Mouse (Mus musculus) kidney, postnatal 0 days (tissue): Measurements from ENCODE around the gene Ckb. TPM values are rescaled to one million over a fixed set of nuclear protein-coding genes. Genes with fewer than 3 reads are reported as not detected.

Experiments
- ATAC-seq: fragments of 200-750 bp; cut with Nextera tagmentation; replicated peaks from 2 replicates; pipeline ENCODE4 v1.8.0; 2017; ENCODE audit warnings: low read depth, moderate number of reproducible peaks, moderate TSS enrichment, moderate library complexity; ENCODE audit not compliant: low FRiP score
- DNase-seq: peaks from one replicate; pipeline ENCODE4 v3.0.0-alpha.2; 2016; ENCODE audit warnings: low spot score
- H3K27ac ChIP-seq: fragments of 300-500 bp; sonication (generic); 2 replicates; pipeline ENCODE4 v1.5.1; 2014; ENCODE audit warnings: mild to moderate bottlenecking
- H3K27me3 ChIP-seq: fragments of 300-500 bp; sonication (generic); 2 replicates; pipeline ENCODE4 v1.6.1; 2014; ENCODE audit warnings: low read length, mixed read lengths; ENCODE audit not compliant: insufficient read depth
- H3K36me3 ChIP-seq: fragments of 300-500 bp; sonication (generic); 2 replicates; pipeline ENCODE4 v1.6.1; 2014; ENCODE audit warnings: low read length, mixed read lengths; ENCODE audit not compliant: insufficient read depth
- H3K4me1 ChIP-seq: fragments of 300-500 bp; sonication (generic); replicated peaks from 2 replicates; pipeline ENCODE4 v1.6.1; 2014; ENCODE audit warnings: antibody characterized with exemption, low read length, mixed read lengths; ENCODE audit not compliant: insufficient read depth
- H3K4me2 ChIP-seq: fragments of 300-500 bp; sonication (generic); 2 replicates; pipeline ENCODE4 v1.6.1; 2014; ENCODE audit warnings: mild to moderate bottlenecking, low read length, moderate library complexity, mixed read lengths
- H3K4me3 ChIP-seq: fragments of 300-500 bp; sonication (generic); replicated peaks from 2 replicates; pipeline ENCODE4 v1.5.1; 2014; ENCODE audit warnings: low read depth, low read length
- H3K9ac ChIP-seq: fragments of 300-500 bp; sonication (generic); 2 replicates; pipeline ENCODE4 v1.6.1; 2014; ENCODE audit warnings: low read depth, low read length
- H3K9me3 ChIP-seq: fragments of 300-500 bp; sonication (generic); replicated peaks from 2 replicates; pipeline ENCODE4 v1.6.1; 2016; ENCODE audit warnings: low read length, inconsistent platforms, mixed read lengths
- CTCF ChIP-seq: IDR thresholded peaks from 2 replicates; pipeline ENCODE4 v1.5.1; 2016; ENCODE audit warnings: antibody characterized with exemption, low read depth, mild to moderate bottlenecking, moderate library complexity
- WGBS: fragments of 180-500 bp; shearing (Covaris S2); extraction: QIAGEN DNeasy Blood & Tissue Kit; methylation state at CpG from one replicate; pipeline ENCODE4 v1.1.7; 2014; 5-methylcytosine and 5-hydroxymethylcytosine counted together
- polyA plus RNA-seq: library from polyadenylated mRNA; unstranded; fragments of >200 nt; fragmentation: Nextera tagmentation; extraction: Ambion mirVana; gene quantifications from 2 replicates; pipeline ENCODE4 v1.2.1, GENCODE M21; 2015

Ckb gene
- polyA plus RNA-seq, 1 experiment from 2014 or later = 135 TPM

- Histone ChIP-seq H3K9me3 (no peaks in the 10 kb centered on the region), H3K36me3 (no peaks in the 10 kb centered on the region), H3K9ac (peak overlapping the region; percentile 46; the same call in 1 of the 2 replicates), H3K4me2 (peak overlapping the region; percentile 19; the same call in 1 of the 2 replicates), H3K4me1 (peaks cover 36% of the 10 kb centered on the region), H3K4me3 (no peak overlapping the region), H3K27ac (peak overlapping the region; percentile 81), H3K27me3 (no peaks in the 10 kb centered on the region)
- WGBS = 15% methylated on average over 11 of the region's 12 CpGs
- no peak for TF ChIP-seq CTCF
- DNase-seq (peak; percentile 61), ATAC-seq (peak; percentile 14; the same call in 1 of the 2 replicates)
Measured at GRCm38 (mm10) chr12:111694271-111694781, 22.2 kb upstream of the Ckb start.

GRCm38 (mm10) chr12:111693341-111694270 lies 21.5 kb upstream of the Ckb start:
- Histone ChIP-seq H3K27me3 (no peaks in the 10 kb centered on the region), H3K4me3 (no peak overlapping the region), H3K36me3 (no peaks in the 10 kb centered on the region), H3K4me1 (peaks cover 36% of the 10 kb centered on the region), H3K27ac (peak overlapping the region; percentile 81), H3K9ac (peak overlapping the region; percentile 46; the same call in 1 of the 2 replicates), H3K4me2 (peak overlapping the region; percentile 19; the same call in 1 of the 2 replicates), H3K9me3 (no peaks in the 10 kb centered on the region)
- ATAC-seq (peak; percentile 29), DNase-seq (peak; percentile 44)
- TF ChIP-seq CTCF = no peak
- 31% methylated on average over 18 of the region's 18 CpGs for WGBS

- WGBS = 78% methylated on average over 5 of the region's 5 CpGs
- H3K4me3 ChIP-seq = no peak overlapping the region
- H3K36me3 ChIP-seq = no peaks in the 10 kb centered on the region
- DNase-seq (peak; percentile 31), ATAC-seq (no peak)
- TF ChIP-seq CTCF = no peak
- H3K27ac ChIP-seq = peak overlapping the region; percentile 81; the same call in 1 of the 2 replicates
- H3K4me2 ChIP-seq = no peak overlapping the region
- H3K27me3 ChIP-seq = no peaks in the 10 kb centered on the region
- H3K4me1 ChIP-seq = peaks cover 41% of the 10 kb centered on the region
- no peak overlapping the region for H3K9ac ChIP-seq
- no peaks in the 10 kb centered on the region for H3K9me3 ChIP-seq
Measured at GRCm38 (mm10) chr12:111692899-111693298, 20.8 kb upstream of the Ckb start.

- Histone ChIP-seq H3K4me1 (peaks cover 52% of the 10 kb centered on the region), H3K9ac (no peak overlapping the region)
Measured at GRCm38 (mm10) chr12:111691346-111691872, 19.3 kb upstream of the Ckb start.

GRCm38 (mm10) chr12:111689426-111689825 lies 17.3 kb upstream of the Ckb start:
- no peak overlapping the region for H3K4me2 ChIP-seq
- TF ChIP-seq CTCF = no peak
- no peaks in the 10 kb centered on the region for H3K36me3 ChIP-seq
- no peak overlapping the region for H3K4me3 ChIP-seq
- ATAC-seq = no peak
- peaks cover 44% of the 10 kb centered on the region for H3K4me1 ChIP-seq
- H3K9me3 ChIP-seq = no peaks in the 10 kb centered on the region
- no peaks in the 10 kb centered on the region for H3K27me3 ChIP-seq
- whole genome bisulfite sequencing = 69% methylated on average over 11 of the region's 11 CpGs
- H3K9ac ChIP-seq = no peak overlapping the region
- DNase-seq = no peak
- no peak overlapping the region for H3K27ac ChIP-seq

More at GRCm38 (mm10) chr12:111691346-111691872, 19.3 kb upstream of the Ckb start:
- Histone ChIP-seq H3K27me3 (no peaks in the 10 kb centered on the region), H3K36me3 (no peaks in the 10 kb centered on the region), H3K9me3 (no peaks in the 10 kb centered on the region), H3K27ac (peak overlapping the region; percentile 62; the same call in 1 of the 2 replicates), H3K4me3 (no peak overlapping the region), H3K4me2 (no peak overlapping the region)
- 17% methylated on average over 5 of the region's 5 CpGs for WGBS
- TF ChIP-seq CTCF = 0 out of 2 replicates have a peak, but pooled peaks have one; percentile 15
- peak; percentile 80 for DNase-seq
- peak; percentile 41; the same call in 1 of the 2 replicates for ATAC-seq

GRCm38 (mm10) chr12:111688069-111688428 lies 15.9 kb upstream of the Ckb start:
- 35% methylated on average over 2 of the region's 2 CpGs for whole genome bisulfite sequencing
- no peak overlapping the region for H3K4me2 ChIP-seq

More at GRCm38 (mm10) chr12:111688069-111688428, 15.9 kb upstream of the Ckb start:
- H3K9ac ChIP-seq = no peak overlapping the region
- H3K27ac ChIP-seq = peak overlapping the region; percentile 68; the same call in 1 of the 2 replicates
- no peak for ATAC-seq
- no peaks in the 10 kb centered on the region for H3K27me3 ChIP-seq
- no peaks in the 10 kb centered on the region for H3K9me3 ChIP-seq
- DNase-seq = no peak
- H3K36me3 ChIP-seq = 0 out of 2 replicates have a peak, but pooled peaks cover 3% of the 10 kb centered on the region
- no peak overlapping the region for H3K4me3 ChIP-seq
- TF ChIP-seq CTCF = no peak
- H3K4me1 ChIP-seq = peaks cover 33% of the 10 kb centered on the region
